Mouse (Mus musculus) lung, adult 18-20 months (tissue): ENCODE data around the gene Lactbl1.

Source experiments
- DNase-seq, 2 experiments: peaks; one replicate each; pipeline ENCODE4 v3.0.0; 2022; ENCODE audit warnings: mixed read lengths in 2 of 2

Gene Lactbl1

GRCm38 (mm10) chr4:136622388-136622787, at the start of gene Lactbl1:
Gene Lactbl1, plus strand, starts transcription at chr4:136622621.
- no peak for DNase-seq

DNA sequence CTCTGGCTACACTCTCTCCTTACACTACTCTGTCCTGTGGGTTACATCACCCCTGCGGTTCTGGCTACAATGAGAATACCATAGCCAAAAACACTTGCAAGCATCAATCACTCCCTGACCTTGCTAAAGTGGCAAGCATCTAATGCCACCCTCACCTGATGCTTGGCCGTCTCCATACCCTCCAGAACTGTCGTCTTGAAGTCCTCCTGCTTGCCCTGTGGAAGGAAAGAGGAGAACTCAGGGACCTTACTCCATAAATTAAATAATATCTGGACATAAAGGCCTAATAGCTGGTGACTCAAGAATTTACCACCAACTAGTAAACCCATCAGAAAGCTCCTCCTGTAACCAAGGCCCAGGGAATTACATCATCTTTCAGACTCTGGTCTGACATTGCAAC, 40.5 kb upstream of the Lactbl1 start:
- no peak for DNase-seq

DNA sequence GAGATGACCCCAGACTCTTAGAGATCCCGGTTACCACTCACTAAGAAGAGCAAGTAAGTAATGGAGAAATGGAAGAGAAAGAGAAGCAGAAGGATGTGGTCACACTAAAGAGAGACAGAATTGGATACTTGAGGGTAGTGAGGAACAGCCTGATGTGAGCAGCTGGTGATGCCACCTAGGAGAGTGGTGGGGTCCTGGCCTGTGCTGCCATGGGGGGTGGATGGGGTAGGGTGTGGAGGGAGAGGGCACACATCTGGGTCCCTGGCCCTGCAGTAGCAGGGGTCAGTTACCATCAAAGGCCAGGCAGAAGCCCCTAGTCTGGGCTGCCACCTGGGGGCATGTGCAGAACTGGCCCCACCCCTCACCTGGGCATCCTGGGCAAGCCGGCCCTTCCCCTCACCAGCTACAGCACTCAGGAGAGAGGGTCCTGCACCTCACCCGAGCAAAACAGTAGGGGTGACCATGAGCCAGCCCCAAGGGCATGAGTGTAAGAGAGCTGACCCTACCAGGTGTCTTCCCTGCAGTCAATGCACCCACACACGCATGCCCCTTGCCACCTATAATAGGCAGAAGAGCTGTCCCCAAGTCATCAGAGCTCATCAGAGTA, 35.1 kb upstream of the Lactbl1 start:
- DNase-seq = no peak

DNA sequence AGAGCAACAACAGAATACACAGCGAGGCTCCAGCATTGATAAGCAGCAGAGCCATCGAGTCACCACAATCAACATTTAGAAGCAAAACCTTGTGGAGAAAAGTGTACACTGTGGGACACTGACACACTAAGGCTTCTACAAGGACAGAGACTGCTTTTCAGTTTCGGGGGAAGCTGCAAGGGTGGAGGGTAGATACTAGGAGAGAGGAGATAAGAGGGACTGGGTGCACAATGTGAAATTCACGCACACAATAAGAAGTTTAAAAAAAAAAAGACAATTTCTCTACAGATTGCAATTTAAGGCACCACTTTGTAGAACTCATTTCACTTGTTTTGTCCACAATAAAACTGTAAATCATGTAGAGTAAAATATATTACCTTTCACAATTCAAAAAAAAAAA, 34.4 kb upstream of the Lactbl1 start:
- DNase-seq = no peak

GRCm38 (mm10) chr4:136592111-136592510, 30.3 kb upstream of the Lactbl1 start:
- no peak for DNase-seq

- DNase-seq = no peak
Measured at GRCm38 (mm10) chr4:136594006-136594405, 28.4 kb upstream of the Lactbl1 start.

DNA sequence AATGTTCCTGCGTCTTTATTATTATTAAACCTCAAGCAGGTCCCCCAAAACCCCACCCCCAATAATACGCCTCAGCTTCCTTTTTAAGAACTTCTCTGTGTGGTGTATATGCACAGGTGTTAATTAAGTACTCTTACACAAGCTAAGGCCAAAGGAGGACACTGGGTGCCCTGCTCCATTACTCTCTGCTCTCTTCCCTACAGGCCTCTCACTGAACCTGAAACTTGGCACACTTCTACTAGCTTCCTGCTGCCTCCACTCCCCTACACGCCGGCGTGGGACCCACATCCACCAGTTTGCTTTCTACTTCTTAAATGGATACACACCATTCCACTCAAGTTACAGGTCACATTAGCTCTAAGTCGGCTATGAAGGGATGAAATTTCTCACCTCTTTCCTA, 27.2 kb upstream of the Lactbl1 start:
- peak in 1 of 2 experiments; percentile 19 for DNase-seq

- no peak for DNase-seq
Measured at GRCm38 (mm10) chr4:136598268-136598876, 24.0 kb upstream of the Lactbl1 start.

DNA sequence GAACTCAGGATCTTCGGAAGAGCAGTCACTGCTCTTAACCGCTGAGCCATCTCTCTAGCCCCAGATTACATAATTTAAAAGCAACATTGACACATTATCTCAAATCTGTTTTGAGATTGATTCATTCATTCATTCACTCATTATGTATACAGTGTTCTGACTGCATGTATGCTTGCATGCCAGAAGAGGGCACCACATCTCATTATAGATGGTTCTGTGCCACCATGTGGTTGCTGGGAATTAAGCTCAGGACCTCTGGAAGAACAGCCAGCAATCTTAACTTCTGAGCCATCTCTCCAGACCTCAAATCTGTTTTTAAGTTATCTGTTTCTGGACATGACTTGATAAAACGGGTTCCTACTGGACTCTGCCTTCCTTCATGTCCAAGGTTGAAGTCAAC, 22.6 kb upstream of the Lactbl1 start:
- DNase-seq = no peak

- DNase-seq = no peak
Measured at GRCm38 (mm10) chr4:136600536-136600935, 21.9 kb upstream of the Lactbl1 start.

DNA sequence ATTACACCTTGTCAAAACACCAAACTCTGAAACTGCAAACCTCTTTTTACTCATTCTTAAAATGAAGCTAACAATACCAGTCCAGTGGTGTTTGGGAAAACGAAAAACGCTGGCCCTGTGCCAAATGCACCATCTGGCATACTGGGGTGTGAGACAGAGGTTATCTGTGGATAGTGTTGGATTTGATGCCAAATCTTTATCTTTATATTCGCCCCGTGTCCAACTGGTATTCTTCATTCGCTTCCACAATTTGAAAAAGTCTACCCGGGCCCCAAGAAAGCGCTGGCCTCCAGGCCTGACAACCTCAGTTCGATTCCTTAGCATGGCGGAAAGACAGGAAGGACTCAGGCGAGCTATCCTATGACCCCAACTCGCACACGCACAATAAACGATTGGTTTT, 20.9 kb upstream of the Lactbl1 start:
- peak; percentile 39 to 48 for DNase-seq

DNA sequence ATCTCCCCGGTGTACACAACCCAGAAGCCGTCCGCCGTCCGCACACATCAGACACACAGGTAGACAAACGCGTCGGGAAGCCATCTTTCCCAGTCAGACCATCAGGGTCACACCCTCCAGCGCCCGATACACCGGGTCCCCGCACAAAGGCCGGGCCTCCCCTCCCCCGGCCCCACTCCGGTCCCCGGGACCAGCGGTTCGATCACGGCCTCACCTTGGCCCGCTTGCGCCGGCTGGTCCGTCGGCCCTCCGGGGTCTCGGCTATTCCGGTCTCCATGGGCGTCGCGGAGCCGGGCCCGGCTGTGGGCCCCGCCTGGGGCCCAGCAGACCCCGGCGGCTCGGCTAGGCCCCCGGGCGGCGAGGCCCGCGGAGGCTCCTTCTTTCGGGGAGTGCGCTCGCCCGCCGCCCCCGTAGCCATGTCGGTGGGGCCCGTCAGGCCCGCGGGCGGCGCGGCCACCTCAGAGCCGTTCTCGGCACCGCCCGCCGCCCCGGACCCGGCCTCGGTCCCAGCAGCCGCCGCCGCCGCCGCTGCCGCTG, 20.3 kb upstream of the Lactbl1 start:
- peak; percentile 35 to 37 for DNase-seq

DNA sequence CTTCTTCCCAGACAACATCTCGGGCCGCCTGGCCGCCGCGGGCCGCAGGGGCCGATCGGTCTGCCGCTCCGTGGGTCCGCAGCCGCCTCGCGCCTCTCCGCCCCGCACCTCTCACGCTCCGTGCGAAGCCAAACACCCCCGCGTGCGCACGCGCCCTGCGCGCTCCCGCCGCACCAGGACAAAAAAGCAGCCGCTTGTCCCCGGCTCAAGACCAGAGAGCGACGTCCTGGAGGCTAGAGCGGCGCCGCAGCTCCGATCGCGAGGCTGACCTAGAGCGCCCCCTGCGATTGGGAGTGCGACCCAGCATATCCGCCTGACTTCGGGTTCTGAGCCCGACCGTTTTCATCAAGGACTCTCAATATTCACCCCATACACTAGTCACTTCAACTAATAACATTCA, 19.9 kb upstream of the Lactbl1 start, which contains the start of gene Kdm1a:
TSS of gene Kdm1a (minus strand) at position 156 of the 400 bp plus-strand sequence.
- DNase-seq = peak; percentile 92 to 95

- DNase-seq = no peak
Measured at GRCm38 (mm10) chr4:136605756-136606485, 16.5 kb upstream of the Lactbl1 start.

GRCm38 (mm10) chr4:136610387-136610856, 12.0 kb upstream of the Lactbl1 start, which contains the start of gene Tex46:
Gene Tex46, plus strand, starts transcription at chr4:136610437.
- peak; percentile 52 to 77 for DNase-seq

- DNase-seq = peak in 1 of 2 experiments; percentile 24
Measured at GRCm38 (mm10) chr4:136613657-136614056, 8.8 kb upstream of the Lactbl1 start.

DNA sequence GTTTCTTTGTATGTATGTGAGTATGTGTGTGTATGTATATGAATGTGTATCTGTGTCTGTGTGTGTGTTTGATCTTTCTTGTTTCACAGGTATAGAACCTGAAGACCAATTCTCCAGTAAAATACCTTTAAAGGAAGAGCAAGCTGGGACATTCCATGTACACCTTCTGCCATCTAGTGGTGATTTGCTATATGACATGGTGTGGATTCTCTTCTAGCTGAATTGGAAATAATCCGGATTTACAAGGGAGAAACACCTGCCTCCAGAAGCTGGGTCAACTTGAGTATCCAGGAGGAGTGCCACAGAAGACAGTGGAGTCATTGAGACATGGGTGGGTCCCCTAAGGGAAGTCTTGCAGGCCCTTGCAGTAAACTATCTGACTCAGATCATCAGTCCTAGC, 1.1 kb upstream of the Lactbl1 start:
- peak in 1 of 2 experiments; percentile 27 for DNase-seq

- no peak for DNase-seq
Measured at GRCm38 (mm10) chr4:136621956-136622355, 465 bp upstream of the Lactbl1 start.

- DNase-seq = no peak
Measured at GRCm38 (mm10) chr4:136626590-136626989, 4.2 kb downstream of the Lactbl1 start.

GRCm38 (mm10) chr4:136631237-136631994, 9.0 kb downstream of the Lactbl1 start:
- no peak for DNase-seq

DNA sequence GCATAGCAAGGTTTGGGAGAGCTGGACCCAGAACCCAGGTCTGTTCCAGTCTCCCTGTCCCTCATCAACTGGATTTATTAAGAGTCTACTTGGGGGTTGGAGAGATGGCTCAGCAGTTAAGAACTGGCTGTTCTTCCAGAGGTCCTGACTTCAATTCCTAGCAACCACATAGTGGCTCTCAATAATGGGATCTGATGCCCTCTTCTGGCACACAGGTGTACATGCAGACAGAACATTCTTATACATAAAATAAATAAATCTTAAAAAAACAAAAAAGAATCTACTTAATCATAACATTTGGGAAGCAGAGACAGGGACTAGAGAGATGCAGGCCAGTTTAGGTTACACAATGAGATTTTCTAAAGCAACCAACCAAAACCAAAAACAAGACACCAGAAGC, 13.6 kb downstream of the Lactbl1 start:
- no peak for DNase-seq

DNA sequence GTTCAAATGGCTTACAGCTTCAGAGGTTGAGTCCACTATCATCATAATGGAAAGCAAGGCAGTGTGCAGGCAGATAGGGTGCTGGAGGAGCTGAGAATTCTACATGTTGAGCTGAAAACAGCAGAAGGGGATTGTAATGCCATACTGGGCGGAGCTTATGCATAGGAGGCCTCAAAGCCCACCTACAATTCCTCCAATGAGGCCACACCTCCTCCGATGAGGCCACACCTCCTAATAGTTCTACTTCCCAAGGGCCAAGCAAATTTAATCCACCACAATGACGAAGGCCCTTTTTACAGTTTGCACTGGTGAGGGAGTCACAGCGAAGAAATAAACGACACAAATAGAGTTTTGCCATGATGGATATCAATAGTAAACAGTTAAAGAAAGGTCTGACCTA, 14.1 kb downstream of the Lactbl1 start:
- no peak for DNase-seq
